Mouse (Mus musculus): ENCODE measurements around the gene Mamdc4. TPM values are rescaled to one million over a fixed set of nuclear protein-coding genes. Genes with fewer than 3 reads are reported as not detected.

Gene Mamdc4
- polyA plus RNA-seq, 1 experiment from 2014 or later: 87.4 TPM

Other genes starting within 250 kb of the Mamdc4 start
- 46.0 and 47.0 TPM in 2 replicates for gene Man1b1, start 242.5 kb downstream of the Mamdc4 start, polyA plus RNA-seq (2015; fragmentation: Nextera tagmentation; extraction: Ambion mirVana)
- gene Dpp7, start 218.5 kb downstream of the Mamdc4 start, polyA plus RNA-seq (2015; fragmentation: Nextera tagmentation; extraction: Ambion mirVana): 23.8 and 26.8 TPM in 2 replicates
- gene Uap1l1, start 209.2 kb downstream of the Mamdc4 start, polyA plus RNA-seq (2015; fragmentation: Nextera tagmentation; extraction: Ambion mirVana): 34.8 and 40.0 TPM in 2 replicates
- gene Sapcd2, start 202.5 kb downstream of the Mamdc4 start, polyA plus RNA-seq (2015; fragmentation: Nextera tagmentation; extraction: Ambion mirVana): 30.7 and 35.9 TPM in 2 replicates
- gene Entpd2, start 179.0 kb downstream of the Mamdc4 start, polyA plus RNA-seq (2015; fragmentation: Nextera tagmentation; extraction: Ambion mirVana): 16.6 and 19.4 TPM in 2 replicates
- 54.9 and 66.1 TPM in 2 replicates for gene Npdc1, start 175.5 kb downstream of the Mamdc4 start, polyA plus RNA-seq (2015; fragmentation: Nextera tagmentation; extraction: Ambion mirVana)
- 0.19 TPM in 1 of 2 replicates, not detected in the other for gene Fut7, start 151.6 kb downstream of the Mamdc4 start, polyA plus RNA-seq (2015; fragmentation: Nextera tagmentation; extraction: Ambion mirVana)
- 4.0 and 4.6 TPM in 2 replicates for gene Abca2, start 146.1 kb downstream of the Mamdc4 start, polyA plus RNA-seq (2015; fragmentation: Nextera tagmentation; extraction: Ambion mirVana)
- 60.5 and 113 TPM in 2 replicates for gene Clic3, start 118.0 kb downstream of the Mamdc4 start, polyA plus RNA-seq (2015; fragmentation: Nextera tagmentation; extraction: Ambion mirVana)
- gene Paxx, start 113.8 kb downstream of the Mamdc4 start, polyA plus RNA-seq (2015; fragmentation: Nextera tagmentation; extraction: Ambion mirVana): 44.1 and 49.4 TPM in 2 replicates
- gene Ptgds, start 104.8 kb downstream of the Mamdc4 start, polyA plus RNA-seq (2015; fragmentation: Nextera tagmentation; extraction: Ambion mirVana): 6.1 and 6.7 TPM in 2 replicates
- gene Lcn12, start 80.9 kb downstream of the Mamdc4 start, polyA plus RNA-seq (2015; fragmentation: Nextera tagmentation; extraction: Ambion mirVana): not detected in 2 replicates
- 76.5 and 86.0 TPM in 2 replicates for gene Fbxw5, start 74.1 kb downstream of the Mamdc4 start, polyA plus RNA-seq (2015; fragmentation: Nextera tagmentation; extraction: Ambion mirVana)
- 8.9 and 9.5 TPM in 2 replicates for gene C8g, start 73.1 kb downstream of the Mamdc4 start, polyA plus RNA-seq (2015; fragmentation: Nextera tagmentation; extraction: Ambion mirVana)
- gene Traf2, start 27.9 kb downstream of the Mamdc4 start, polyA plus RNA-seq (2015; fragmentation: Nextera tagmentation; extraction: Ambion mirVana): 31.5 and 32.1 TPM in 2 replicates
- gene Edf1, start 17.0 kb downstream of the Mamdc4 start, polyA plus RNA-seq (2015; fragmentation: Nextera tagmentation; extraction: Ambion mirVana): 377 and 401 TPM in 2 replicates
- gene Phpt1, start 379 bp upstream of the Mamdc4 start, polyA plus RNA-seq (2015; fragmentation: Nextera tagmentation; extraction: Ambion mirVana): 120 and 123 TPM in 2 replicates
- 0.26 and 0.94 TPM in 2 replicates for gene Ajm1, start 6.9 kb upstream of the Mamdc4 start, polyA plus RNA-seq (2015; fragmentation: Nextera tagmentation; extraction: Ambion mirVana)
- 56.4 and 60.3 TPM in 2 replicates for gene Rabl6, start 33.7 kb upstream of the Mamdc4 start, polyA plus RNA-seq (2015; fragmentation: Nextera tagmentation; extraction: Ambion mirVana)
- gene Ccdc183, start 42.8 kb upstream of the Mamdc4 start, polyA plus RNA-seq (2015; fragmentation: Nextera tagmentation; extraction: Ambion mirVana): 0.09 and 0.15 TPM in 2 replicates
- gene Tmem141, start 47.2 kb upstream of the Mamdc4 start, polyA plus RNA-seq (2015; fragmentation: Nextera tagmentation; extraction: Ambion mirVana): 27.8 and 33.9 TPM in 2 replicates
- gene Fcna, start 53.2 kb upstream of the Mamdc4 start, polyA plus RNA-seq (2015; fragmentation: Nextera tagmentation; extraction: Ambion mirVana): 4.9 and 5.3 TPM in 2 replicates
- gene Lcn8, start 78.3 kb upstream of the Mamdc4 start, polyA plus RNA-seq (2015; fragmentation: Nextera tagmentation; extraction: Ambion mirVana): 0.37 TPM in 1 of 2 replicates, not detected in the other
- not detected in 2 replicates for gene Lcn5, start 83.1 kb upstream of the Mamdc4 start, polyA plus RNA-seq (2015; fragmentation: Nextera tagmentation; extraction: Ambion mirVana)
- gene Lcn6, start 101.9 kb upstream of the Mamdc4 start, polyA plus RNA-seq (2015; fragmentation: Nextera tagmentation; extraction: Ambion mirVana): not detected in 2 replicates
- not detected in 2 replicates for gene Lcn10, start 107.9 kb upstream of the Mamdc4 start, polyA plus RNA-seq (2015; fragmentation: Nextera tagmentation; extraction: Ambion mirVana)
- not detected in 2 replicates for gene Obp2a, start 125.2 kb upstream of the Mamdc4 start, polyA plus RNA-seq (2015; fragmentation: Nextera tagmentation; extraction: Ambion mirVana)
- gene Bmyc, start 131.9 kb upstream of the Mamdc4 start, polyA plus RNA-seq (2015; fragmentation: Nextera tagmentation; extraction: Ambion mirVana): 62.0 and 73.4 TPM in 2 replicates
- not detected in 2 replicates for gene Obp2b, start 162.2 kb upstream of the Mamdc4 start, polyA plus RNA-seq (2015; fragmentation: Nextera tagmentation; extraction: Ambion mirVana)
- gene Lcn3, start 190.7 kb upstream of the Mamdc4 start, polyA plus RNA-seq (2015; fragmentation: Nextera tagmentation; extraction: Ambion mirVana): not detected in 2 replicates
- gene Lcn11, start 202.2 kb upstream of the Mamdc4 start, polyA plus RNA-seq (2015; fragmentation: Nextera tagmentation; extraction: Ambion mirVana): not detected in 2 replicates
- gene Gm13539, start 207.4 kb upstream of the Mamdc4 start, polyA plus RNA-seq (2015; fragmentation: Nextera tagmentation; extraction: Ambion mirVana): not detected in 2 replicates
- gene Glt6d1, start 241.0 kb upstream of the Mamdc4 start, polyA plus RNA-seq (2015; fragmentation: Nextera tagmentation; extraction: Ambion mirVana): not detected in 2 replicates
- not detected in 2 replicates for gene Lcn9, start 248.3 kb upstream of the Mamdc4 start, polyA plus RNA-seq (2015; fragmentation: Nextera tagmentation; extraction: Ambion mirVana)

Measured in stomach, embryonic 16.5 days (tissue).